Mouse (Mus musculus) limb, embryonic 14.5 days (tissue): ENCODE data around the gene Rerg. TPM values are rescaled to one million over a fixed set of nuclear protein-coding genes. Genes with fewer than 3 reads are reported as not detected.

Source experiments
- ATAC-seq: fragments of 200-750 bp; cut with Nextera tagmentation; 2 replicates; pipeline ENCODE4 v1.8.0; 2017; ENCODE audit warnings: low read depth, moderate number of reproducible peaks, moderate TSS enrichment; ENCODE audit not compliant: low FRiP score
- DNase-seq: peaks from one replicate; pipeline ENCODE4 v3.0.0-alpha.2; 2015; ENCODE audit warnings: low spot score
- H3K27ac ChIP-seq: fragments of 300-500 bp; sonication (generic); replicated peaks from 2 replicates; pipeline ENCODE4 v1.5.1; 2014; ENCODE audit warnings: low read depth, mild to moderate bottlenecking, low read length, moderate library complexity, mixed read lengths
- H3K27me3 ChIP-seq: fragments of 300-500 bp; sonication (generic); 2 replicates; pipeline ENCODE4 v1.6.1; 2014; ENCODE audit warnings: low read length, mixed read lengths; ENCODE audit not compliant: control insufficient read depth, insufficient read depth
- H3K36me3 ChIP-seq: fragments of 300-500 bp; sonication (generic); 2 replicates; pipeline ENCODE4 v1.6.1; 2014; ENCODE audit warnings: mild to moderate bottlenecking, low read length, moderate library complexity, mixed read lengths; ENCODE audit not compliant: control insufficient read depth, insufficient read depth
- H3K4me1 ChIP-seq: fragments of 300-500 bp; sonication (generic); 2 replicates; pipeline ENCODE4 v1.6.1; 2014; ENCODE audit warnings: antibody characterized with exemption, low read length, mixed read lengths; ENCODE audit not compliant: control insufficient read depth, insufficient read depth
- H3K4me2 ChIP-seq: fragments of 300-500 bp; sonication (generic); replicated peaks from 2 replicates; pipeline ENCODE4 v1.6.1; 2014; ENCODE audit warnings: low read depth, mild to moderate bottlenecking, low read length, moderate library complexity; ENCODE audit not compliant: severe bottlenecking
- H3K4me3 ChIP-seq: fragments of 300-500 bp; sonication (generic); replicated peaks from 2 replicates; pipeline ENCODE4 v1.5.1; 2014; ENCODE audit warnings: low read length
- H3K9ac ChIP-seq: fragments of 300-500 bp; sonication (generic); 2 replicates; pipeline ENCODE4 v1.6.1; 2014; ENCODE audit warnings: mild to moderate bottlenecking, low read depth, low read length, moderate library complexity; ENCODE audit not compliant: severe bottlenecking
- H3K9me3 ChIP-seq: fragments of 300-500 bp; sonication (generic); 2 replicates; pipeline ENCODE4 v1.6.1; 2016; ENCODE audit warnings: low read length; ENCODE audit not compliant: control insufficient read depth
- POLR2A ChIP-seq: fragments of 200-500 bp; IDR thresholded peaks from 2 replicates; pipeline ENCODE4 v1.8.0; 2012; ENCODE audit warnings: inconsistent platforms, mild to moderate bottlenecking, moderate library complexity, borderline replicate concordance; ENCODE audit not compliant: insufficient read depth, insufficient read length; ENCODE audit errors: extremely low read depth
- WGBS: fragments of 180-500 bp; shearing (Covaris S2); extraction: QIAGEN DNeasy Blood & Tissue Kit; methylation state at CpG from one replicate; pipeline ENCODE4 v1.1.7; 2014; 5-methylcytosine and 5-hydroxymethylcytosine counted together
- polyA plus RNA-seq, 2 experiments: library from polyadenylated mRNA; depleted of rRNA in 1 of 2; stranded (reverse) in 1 of 2; unstranded in 1 of 2; fragments of >200 nt; fragmentation: Nextera tagmentation in 1 of 2; extraction: Ambion mirVana in 1 of 2; gene quantifications; 2 replicates each; pipeline versions ENCODE4 v1.2.1 to v1.2.3; 2012 to 2014

Rerg gene
- 22.1 and 22.7 TPM in 2 replicates for polyA plus RNA-seq (2012; rRNA removed)
- 33.6 and 36.5 TPM in 2 replicates for polyA plus RNA-seq (2014; fragmentation: Nextera tagmentation; extraction: Ambion mirVana)

DNA sequence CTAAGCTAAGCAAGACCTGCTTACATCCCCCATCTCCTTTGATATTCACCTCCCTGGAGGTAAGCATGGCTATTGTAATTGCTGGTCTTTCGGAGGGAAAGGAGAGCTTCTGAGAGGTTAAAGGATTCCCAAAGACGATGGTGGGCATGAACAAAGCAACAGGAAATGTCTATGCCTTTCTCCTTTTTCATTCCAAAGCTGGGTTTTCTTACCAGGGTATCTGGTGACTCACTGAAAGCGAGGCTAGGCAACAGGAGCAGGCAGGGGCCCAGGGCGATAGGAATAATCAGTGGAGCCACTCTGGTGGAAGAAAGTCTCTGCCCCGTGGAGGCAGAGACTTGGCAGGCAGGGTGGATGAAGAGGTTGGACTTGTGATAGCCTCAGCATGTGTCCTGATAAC lies at the start of gene Rerg:
Gene Rerg, minus strand, starts transcription at position 272 of the 400 bp plus-strand sequence.
- H3K27me3 ChIP-seq, result 0 out of 2 replicates have a peak, but pooled peaks cover 3% of the 10 kb centered on the region
- TF ChIP-seq POLR2A, result no peak
- peak within 1 kb of the TSS; percentile 51 for H3K4me3 ChIP-seq
- H3K4me2 ChIP-seq, result peak within 1 kb of the TSS; percentile 85
- H3K4me1 ChIP-seq, result no peaks in the 10 kb centered on the region; the same call in 1 of the 2 replicates
- WGBS, result 24% methylated on average over 5 of the region's 5 CpGs
- DNase-seq, result no peak
- no peak for ATAC-seq
- H3K9me3 ChIP-seq, result no peaks in the 10 kb centered on the region
- H3K27ac ChIP-seq, result no peak within 1 kb of the TSS
- H3K9ac ChIP-seq, result peak within 1 kb of the TSS; percentile 66
- no peaks in the 10 kb centered on the region for H3K36me3 ChIP-seq

- Histone ChIP-seq H3K9ac (no peak overlapping the region), H3K4me2 (no peak overlapping the region), H3K4me3 (no peak overlapping the region), H3K27me3 (no peaks in the 10 kb centered on the region), H3K36me3 (no peaks in the 10 kb centered on the region), H3K4me1 (no peaks in the 10 kb centered on the region), H3K9me3 (no peaks in the 10 kb centered on the region), H3K27ac (no peak overlapping the region)
- ATAC-seq, result no peak
- WGBS, result 74% methylated on average over 8 of the region's 8 CpGs
- no peak for DNase-seq
- TF ChIP-seq POLR2A, result no peak
These were observed 47.7 kb upstream of the Rerg start for GRCm38 (mm10) chr6:137217841-137218463.

- 75% methylated on average over 2 of the region's 2 CpGs for WGBS
- H3K4me3 ChIP-seq, result no peak overlapping the region
- TF ChIP-seq POLR2A, result no peak
- no peaks in the 10 kb centered on the region for H3K36me3 ChIP-seq
- H3K9me3 ChIP-seq, result no peaks in the 10 kb centered on the region
- H3K4me1 ChIP-seq, result no peaks in the 10 kb centered on the region
- no peak overlapping the region for H3K27ac ChIP-seq
- no peak overlapping the region for H3K4me2 ChIP-seq
- no peak for DNase-seq
- H3K27me3 ChIP-seq, result no peaks in the 10 kb centered on the region
- ATAC-seq, result no peak
- H3K9ac ChIP-seq, result no peak overlapping the region
These were observed 41.1 kb upstream of the Rerg start for GRCm38 (mm10) chr6:137211441-137211840.

DNA sequence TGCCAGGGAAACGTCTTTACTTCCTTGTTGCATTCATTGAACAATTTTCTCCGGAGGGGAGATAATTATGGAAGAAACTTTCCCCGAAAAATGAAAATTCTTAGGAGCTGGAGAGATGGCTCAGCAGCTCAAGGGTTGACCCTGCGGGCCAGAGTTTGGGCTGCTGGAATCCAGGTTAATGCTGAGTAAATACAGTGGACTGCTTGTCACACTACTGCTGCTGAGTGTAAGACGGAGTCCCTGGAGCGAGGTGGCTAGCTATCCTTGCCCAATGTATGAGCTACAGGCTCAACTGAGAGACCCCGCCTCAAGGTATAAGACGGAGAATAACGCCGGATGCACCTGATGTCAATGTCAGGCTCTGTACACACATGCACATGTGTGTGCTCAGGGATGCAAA lies 40.7 kb upstream of the Rerg start:
- Histone ChIP-seq H3K4me1 (no peaks in the 10 kb centered on the region), H3K9ac (no peak overlapping the region), H3K27ac (no peak overlapping the region), H3K4me3 (no peak overlapping the region), H3K9me3 (no peaks in the 10 kb centered on the region), H3K36me3 (no peaks in the 10 kb centered on the region), H3K4me2 (no peak overlapping the region), H3K27me3 (no peaks in the 10 kb centered on the region)
- no peak for DNase-seq
- no peak for TF ChIP-seq POLR2A
- 95% methylated on average over 10 of the region's 10 CpGs for WGBS
- ATAC-seq, result no peak

- Histone ChIP-seq H3K9me3 (no peaks in the 10 kb centered on the region), H3K36me3 (no peaks in the 10 kb centered on the region), H3K4me2 (no peak overlapping the region), H3K27ac (no peak overlapping the region), H3K27me3 (no peaks in the 10 kb centered on the region), H3K4me3 (no peak overlapping the region), H3K9ac (no peak overlapping the region), H3K4me1 (no peaks in the 10 kb centered on the region)
- no peak for ATAC-seq
- DNase-seq, result no peak
- no peak for TF ChIP-seq POLR2A
- 82% methylated on average over 8 of the region's 8 CpGs for WGBS
These were observed 39.7 kb upstream of the Rerg start for GRCm38 (mm10) chr6:137209992-137210391.
